Mouse (Mus musculus) lung, postnatal 0 days (tissue): ENCODE data around the gene Prm2.

Experiments
- CTCF ChIP-seq: IDR thresholded peaks from 2 replicates; pipeline ENCODE4 v1.5.1; 2016; ENCODE audit warnings: antibody characterized with exemption, mild to moderate bottlenecking
- EP300 ChIP-seq: IDR thresholded peaks from 2 replicates; pipeline ENCODE4 v1.6.1; 2016; ENCODE audit warnings: antibody characterized with exemption, mild to moderate bottlenecking, control low read depth

DNA sequence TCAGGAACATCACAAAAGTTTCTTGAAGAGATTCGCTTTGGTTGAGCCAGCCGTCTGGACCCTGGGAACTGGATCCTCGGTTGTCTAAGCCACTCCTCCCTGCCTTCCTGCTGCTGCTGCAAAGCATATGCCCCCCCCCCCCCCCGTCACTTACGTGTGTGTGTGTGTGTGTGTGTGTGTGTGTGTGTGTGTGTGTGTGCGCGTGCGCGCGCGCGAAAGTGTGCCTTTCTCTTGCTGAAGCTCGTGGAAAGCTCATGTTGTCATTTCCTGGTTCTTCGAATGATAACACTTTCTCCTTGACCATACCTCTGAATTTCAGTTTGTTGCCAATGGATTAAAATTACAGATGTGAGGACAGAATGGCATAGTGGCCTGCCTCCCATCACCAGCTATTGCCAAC lies 44.1 kb upstream of the Prm2 start:
- TF ChIP-seq CTCF (no peak), EP300 (no peak)
